Mouse (Mus musculus): ENCODE results near the gene Tmem209.

The Tmem209 gene

DNA sequence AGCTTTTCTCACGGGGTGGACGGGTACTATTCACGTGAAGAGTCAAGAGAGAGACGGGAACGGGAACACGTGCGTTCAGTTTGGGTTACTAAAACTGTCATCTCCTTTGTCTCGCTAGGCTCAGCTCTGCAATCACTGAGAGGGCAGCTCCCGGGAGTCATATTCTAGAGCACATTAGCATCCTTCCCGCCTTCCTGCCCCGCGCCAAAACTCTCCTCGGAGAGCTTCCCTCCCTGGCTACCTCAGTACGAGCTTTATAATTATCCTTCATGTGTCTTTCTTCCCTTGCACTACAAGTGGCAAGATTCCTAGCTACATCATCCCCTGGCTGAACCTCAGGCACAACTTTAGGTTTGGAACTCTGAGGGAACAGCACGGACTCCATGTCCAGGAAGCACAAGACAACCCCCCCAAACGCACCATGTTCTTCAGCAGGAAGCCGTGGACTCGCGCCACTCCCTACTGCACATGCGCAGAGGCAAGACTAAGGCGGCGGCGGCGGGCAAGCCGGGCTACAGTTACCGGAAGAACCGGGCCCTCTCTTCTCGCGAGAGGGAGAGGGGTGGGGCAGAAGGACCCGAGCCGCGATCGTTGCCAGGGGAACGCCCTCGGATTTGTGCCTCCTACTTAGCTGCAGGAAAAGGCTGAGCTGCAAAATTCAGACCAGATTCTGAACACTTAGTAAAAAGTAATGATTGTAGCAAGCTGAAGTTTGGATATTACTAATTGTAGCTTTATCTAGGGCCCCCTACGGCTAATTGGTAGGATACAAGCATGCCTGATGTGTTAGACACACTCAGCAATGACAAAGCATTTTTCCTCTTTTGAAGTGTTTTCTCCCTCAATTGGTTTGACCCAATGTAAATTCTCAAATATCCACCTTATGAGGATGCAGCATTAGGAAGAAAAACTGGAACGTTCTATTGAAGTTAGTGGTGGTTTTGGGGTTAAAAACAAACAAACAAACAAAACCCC is at the start of gene Tmem209, which contains the start of gene Ssmem1:
Gene Tmem209 (minus strand): TSS at position 519 of the 975 bp plus-strand sequence.
Gene Ssmem1 (plus strand): TSS at position 585 of the 975 bp plus-strand sequence.
- peak; percentile 98 to 99 for DNase-seq

DNA sequence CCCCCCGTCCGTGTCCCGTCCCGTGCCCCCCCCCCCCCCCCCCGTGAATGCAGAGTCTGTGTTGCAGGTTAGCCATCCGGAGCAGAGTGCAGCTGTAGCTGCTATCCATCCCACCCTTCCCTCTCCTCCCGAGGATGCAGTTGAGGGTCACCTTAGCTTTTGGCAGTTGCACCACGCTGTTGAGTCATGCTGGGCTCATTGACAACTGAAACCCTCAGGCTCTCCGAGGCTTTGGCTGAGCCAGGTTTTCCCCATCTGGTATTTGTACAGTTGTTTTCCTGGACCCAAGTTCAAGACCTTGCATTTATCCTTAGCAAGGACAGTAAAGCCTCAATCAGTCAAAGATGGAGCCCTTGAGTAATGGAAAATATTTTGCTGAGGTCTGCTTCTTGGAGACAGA is 46.5 kb upstream of the Tmem209 start:
- DNase-seq: no peak

DNA sequence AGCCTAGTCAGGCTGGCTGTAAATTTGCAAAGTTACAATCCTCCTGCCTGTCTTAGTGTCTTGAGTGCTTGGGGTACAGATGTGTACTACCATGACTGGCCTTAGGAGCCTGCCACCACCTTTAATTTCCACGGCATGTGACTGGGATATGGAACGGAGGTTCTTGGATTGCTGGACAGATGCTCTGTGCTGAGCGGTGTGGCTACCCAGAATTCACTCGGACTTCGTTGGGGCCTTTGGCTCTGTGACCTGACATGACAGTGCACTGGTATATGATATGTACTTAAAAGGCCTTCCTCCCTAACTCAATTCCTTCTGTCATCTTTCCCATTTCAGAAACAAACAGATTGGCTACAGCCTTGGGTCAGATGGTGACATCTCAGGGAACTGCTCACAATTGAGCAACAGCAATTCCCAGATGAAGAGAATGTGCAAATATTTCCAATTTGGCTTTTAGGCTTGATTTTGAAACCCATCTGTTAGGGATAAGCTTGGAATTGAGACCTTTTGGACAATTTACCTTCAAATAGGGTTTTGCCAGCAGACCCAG is 45.1 kb upstream of the Tmem209 start:
- DNase-seq: no peak

DNA sequence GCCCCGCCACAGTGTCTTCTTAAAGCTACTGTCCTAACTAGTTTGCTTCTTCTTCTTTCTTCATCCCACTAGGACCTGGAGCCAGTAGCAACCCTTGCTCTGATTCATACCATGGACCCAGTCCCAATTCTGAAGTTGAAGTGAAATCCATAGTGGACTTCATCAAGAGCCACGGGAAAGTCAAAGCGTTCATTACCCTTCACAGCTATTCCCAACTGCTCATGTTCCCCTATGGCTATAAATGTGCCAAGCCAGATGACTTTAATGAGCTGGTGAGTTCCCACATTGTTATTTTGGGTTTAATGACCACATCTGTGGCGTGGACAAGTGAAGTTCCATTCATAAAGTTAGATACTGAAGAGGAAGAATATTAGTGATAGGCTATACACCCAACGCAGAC is 44.5 kb upstream of the Tmem209 start:
- no peak for DNase-seq

- DNase-seq: no peak
Measured at GRCm38 (mm10) chr6:30553381-30554010, 43.9 kb upstream of the Tmem209 start.

DNA sequence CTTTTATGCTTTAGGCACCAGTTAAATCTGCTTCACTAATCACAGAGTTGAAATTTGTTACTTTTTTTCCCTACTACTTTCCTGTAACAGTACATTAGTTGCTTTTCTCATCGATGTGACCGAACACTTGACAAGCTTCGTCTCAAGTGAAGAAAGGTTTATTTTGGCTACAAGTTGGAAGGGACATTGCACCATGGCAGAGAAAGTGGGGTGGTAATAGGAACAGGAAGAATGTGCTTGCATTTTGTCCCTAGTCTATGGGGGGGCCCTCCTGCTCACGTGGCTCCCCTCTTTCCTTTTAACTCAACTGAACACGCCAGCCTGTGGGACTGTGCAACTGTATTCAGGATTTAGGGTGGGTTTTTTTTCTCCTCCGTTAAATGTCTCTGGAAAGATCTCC is 43.0 kb upstream of the Tmem209 start:
- no peak for DNase-seq

DNA sequence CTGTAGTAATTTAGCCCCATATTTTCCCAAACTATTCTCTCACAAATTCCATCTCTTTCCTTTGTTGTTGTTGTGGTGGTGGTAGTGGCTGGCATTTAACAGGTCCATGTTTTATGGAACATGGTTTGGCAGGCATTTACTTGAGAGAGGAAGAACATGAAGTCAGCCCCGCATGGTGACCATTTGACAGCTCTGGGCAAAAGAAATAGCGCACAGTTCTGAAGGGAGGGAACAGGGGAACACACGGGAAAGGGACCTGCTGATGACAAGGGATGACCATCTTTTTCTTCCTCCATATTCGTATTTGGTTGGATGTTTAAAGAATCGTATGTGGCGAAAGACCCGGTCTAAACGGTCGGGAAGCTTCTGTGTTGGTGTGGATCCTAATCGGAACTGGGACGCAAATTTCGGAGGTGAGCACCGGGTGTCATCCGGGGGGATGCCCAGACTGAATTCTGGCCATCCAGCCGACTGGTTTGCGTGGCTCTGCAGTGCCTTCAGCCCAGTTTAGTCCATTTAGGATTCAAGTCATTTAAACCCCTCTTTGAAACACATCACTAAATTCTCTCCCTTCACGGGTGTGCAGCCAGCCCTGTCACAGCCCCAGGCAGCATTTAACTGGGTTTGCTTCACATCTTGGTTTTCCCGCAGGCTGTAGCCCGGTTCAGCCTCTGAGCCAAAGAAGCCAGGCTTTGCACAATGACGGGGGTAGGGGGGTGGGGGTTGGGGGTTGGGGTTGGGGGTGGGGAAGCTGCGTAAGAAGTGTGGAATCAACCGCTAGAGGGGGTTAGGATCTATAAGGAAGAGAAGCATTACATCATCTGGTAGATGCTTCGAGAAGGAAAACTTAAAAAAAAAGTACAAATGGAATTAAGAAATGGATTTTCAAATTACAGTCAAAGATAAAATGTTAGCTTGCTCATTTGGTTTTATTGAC is 42.3 kb upstream of the Tmem209 start:
- DNase-seq: no peak

GRCm38 (mm10) chr6:30551193-30551515 is 41.6 kb upstream of the Tmem209 start:
- no peak for DNase-seq

DNA sequence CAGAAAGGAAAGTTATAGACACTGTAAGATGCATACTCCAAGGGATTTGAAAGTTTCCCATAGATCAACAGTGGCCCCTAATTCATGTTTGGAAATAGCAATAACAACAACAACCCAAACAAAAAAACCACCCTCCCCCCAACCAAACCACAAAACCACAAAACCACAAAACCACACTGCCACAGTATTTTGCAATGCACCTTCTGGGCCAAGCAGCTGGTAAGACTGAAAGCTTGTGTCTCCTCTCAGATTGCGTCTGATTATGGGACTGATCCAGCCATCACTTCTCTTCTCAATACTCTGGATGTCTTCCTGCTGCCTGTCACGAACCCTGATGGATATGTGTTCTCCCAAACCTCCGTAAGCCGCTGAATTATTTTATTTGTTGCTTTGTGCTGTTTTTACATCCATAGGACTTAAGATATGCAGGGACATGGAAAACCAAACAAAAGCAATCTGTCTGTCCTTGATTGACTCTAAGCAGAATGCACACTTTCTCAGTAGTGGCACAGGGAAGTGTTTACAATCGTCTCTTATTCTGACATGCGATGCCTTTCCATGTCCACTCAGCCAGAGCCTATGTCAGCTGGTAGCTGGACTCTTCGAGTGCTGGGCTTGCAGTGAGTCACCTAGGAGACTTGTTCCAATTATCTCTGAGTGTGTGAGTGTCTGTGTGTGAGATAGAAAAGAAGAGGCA is 41.1 kb upstream of the Tmem209 start:
- no peak for DNase-seq

GRCm38 (mm10) chr6:30549231-30549761 is 39.7 kb upstream of the Tmem209 start:
- DNase-seq: no peak

GRCm38 (mm10) chr6:30547656-30548306 is 38.2 kb upstream of the Tmem209 start:
- DNase-seq: no peak

DNA sequence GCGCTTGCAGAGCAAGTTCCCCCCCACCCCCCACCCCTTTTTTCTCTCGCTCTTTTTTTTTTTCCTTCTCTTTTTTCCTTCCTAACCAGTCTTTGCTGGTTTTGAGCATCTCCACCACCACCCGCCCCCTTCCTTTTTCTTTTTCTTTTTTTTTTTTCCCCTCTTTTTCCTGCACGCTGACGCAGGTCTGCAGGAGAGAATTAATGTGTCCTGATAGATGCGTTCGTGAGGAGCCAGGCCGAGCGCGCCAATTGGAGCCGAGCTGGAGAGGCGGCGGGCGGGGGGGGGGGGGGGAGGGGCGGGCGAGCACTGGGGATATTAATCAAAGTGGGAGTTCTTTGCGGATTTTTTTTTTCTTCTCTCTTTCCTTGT is 37.7 kb upstream of the Tmem209 start:
- no peak for DNase-seq

GRCm38 (mm10) chr6:30546571-30547273 is 37.1 kb upstream of the Tmem209 start:
- no peak for DNase-seq

GRCm38 (mm10) chr6:30545689-30546088 is 36.1 kb upstream of the Tmem209 start:
- DNase-seq: no peak

- DNase-seq: no peak
Measured at GRCm38 (mm10) chr6:30543851-30544250, 34.3 kb upstream of the Tmem209 start.

- no peak for DNase-seq
Measured at GRCm38 (mm10) chr6:30543077-30543476, 33.5 kb upstream of the Tmem209 start.

DNA sequence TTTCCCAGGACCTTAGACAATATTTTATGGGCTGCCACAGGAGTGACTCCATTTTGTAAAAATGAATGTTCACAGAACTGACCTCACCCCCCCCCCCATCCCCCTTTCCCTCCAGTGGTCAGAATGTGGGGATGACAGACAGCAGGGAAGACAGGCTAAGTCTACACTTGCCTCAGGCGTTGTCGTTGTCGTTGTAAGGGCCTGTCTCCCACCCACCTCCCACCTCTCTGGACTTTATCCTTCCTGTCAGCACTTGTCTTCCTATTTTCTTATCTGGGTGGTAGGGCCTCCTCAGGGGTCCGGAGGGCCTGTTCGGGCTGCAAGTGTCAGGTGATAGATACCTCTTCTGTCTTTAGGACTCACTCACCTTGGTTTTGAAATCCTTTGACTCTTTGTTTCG is 32.7 kb upstream of the Tmem209 start:
- no peak for DNase-seq

- no peak for DNase-seq
Measured at GRCm38 (mm10) chr6:30541009-30541799, 31.6 kb upstream of the Tmem209 start, which contains the start of gene Cpa2. Gene Cpa2, plus strand, starts transcription at chr6:30541582.

DNA sequence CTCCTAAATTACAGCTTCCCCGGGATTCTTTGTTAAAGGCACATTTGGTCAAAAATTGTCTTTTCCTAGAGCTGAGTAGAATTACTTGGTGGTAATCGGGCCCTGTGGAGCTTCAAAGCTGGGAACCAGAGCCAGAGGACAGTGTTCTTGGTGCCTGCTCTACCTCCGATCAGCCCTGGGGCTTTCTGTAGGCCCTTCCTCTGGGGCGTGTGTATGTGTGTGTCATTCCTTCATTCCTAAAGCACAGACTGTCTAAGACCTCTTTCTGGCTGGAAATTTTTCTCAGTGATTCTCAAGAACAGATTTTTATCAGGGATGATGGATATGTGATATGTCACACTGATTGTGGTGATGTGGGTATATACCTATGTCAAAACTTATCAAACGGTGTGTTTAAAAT is 29.2 kb upstream of the Tmem209 start:
- DNase-seq: no peak

DNA sequence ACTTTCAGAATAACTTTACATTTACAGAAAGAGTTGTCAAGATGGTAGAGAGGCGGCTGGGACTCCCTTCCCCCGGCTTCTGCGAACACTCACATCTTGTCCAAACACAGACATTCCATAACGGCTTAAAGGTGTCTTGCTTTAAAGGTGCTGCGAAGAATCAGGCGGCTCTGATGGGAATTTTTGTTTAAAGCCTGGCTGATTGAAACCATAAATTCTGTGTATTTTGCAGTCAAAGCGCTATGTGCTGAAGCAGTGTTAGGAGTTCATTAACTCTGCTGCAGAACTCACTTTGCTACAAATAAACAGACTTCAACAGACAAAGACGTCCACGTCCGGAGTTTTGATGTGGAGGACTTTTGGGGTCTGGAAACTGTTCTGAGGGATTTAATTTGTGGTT is 28.7 kb upstream of the Tmem209 start:
- DNase-seq: no peak
